Mouse (Mus musculus) mature B cell (primary cell): ENCODE measurements around the gene Cd96.

Experiments used
- in situ Hi-C: fragments of 300-500 bp; cut with MboI; formaldehyde crosslinking; loops from 2 replicates; pipeline ENCODE4 v1.14.3; 2019

Gene Cd96

GRCm38 (mm10) chr16:45990901-45991676 lies 129.0 kb downstream of the Cd96 start:
- in situ Hi-C loops: no loop called here

- in situ Hi-C loops: no loop called here
Observed at GRCm38 (mm10) chr16:45986236-45986635, 133.8 kb downstream of the Cd96 start.
